Mouse (Mus musculus) induced T-regulatory cell, adult 2 months (primary cell): ENCODE data around the gene Klrb1c.
A peak's percentile ranks its signal among the peaks of the same experiment; 100 is the strongest.
"Not testable (repeated sequence)": the region's sequence is repeated elsewhere in the genome, so short reads cannot be mapped to it uniquely, and the experiment has no call there.

ENCODE experiments used
- DNase-seq: peaks from one replicate; pipeline ENCODE4 v3.0.0-alpha.2; 2012; ENCODE audit warnings: low read depth

The Klrb1c gene

GRCm38 (mm10) chr6:128789115-128789514 is at the start of gene Klrb1c:
Gene Klrb1c, minus strand, starts transcription at chr6:128789215.
- DNase-seq = no peak

GRCm38 (mm10) chr6:128837454-128838341 is 48.7 kb upstream of the Klrb1c start:
- peak; percentile 57 for DNase-seq

GRCm38 (mm10) chr6:128836955-128837334 is 47.9 kb upstream of the Klrb1c start:
- DNase-seq = no peak

GRCm38 (mm10) chr6:128836191-128836954 is 47.4 kb upstream of the Klrb1c start:
- DNase-seq = peak; percentile 83

GRCm38 (mm10) chr6:128835571-128835970 is 46.6 kb upstream of the Klrb1c start:
- no peak for DNase-seq

- no peak for DNase-seq
Observed at GRCm38 (mm10) chr6:128833046-128833445, 44.0 kb upstream of the Klrb1c start.

- no peak for DNase-seq
Observed at GRCm38 (mm10) chr6:128829837-128830236, 40.8 kb upstream of the Klrb1c start.

- DNase-seq = no peak
Observed at GRCm38 (mm10) chr6:128826781-128827180, 37.8 kb upstream of the Klrb1c start.

GRCm38 (mm10) chr6:128826132-128826531 is 37.1 kb upstream of the Klrb1c start, which contains the start of the genes Gm44511 and Klrb1b:
Gene Gm44511, minus strand, starts transcription at chr6:128826315.
Gene Klrb1b, minus strand, starts transcription at chr6:128826331.
- DNase-seq = no peak

GRCm38 (mm10) chr6:128818083-128818802 is 29.2 kb upstream of the Klrb1c start:
- DNase-seq = no peak

GRCm38 (mm10) chr6:128808532-128808931 is 19.5 kb upstream of the Klrb1c start:
- DNase-seq = peak; percentile 86

GRCm38 (mm10) chr6:128807021-128807420 is 18.0 kb upstream of the Klrb1c start:
- peak; percentile 87 for DNase-seq

- peak; percentile 86 for DNase-seq
Observed at GRCm38 (mm10) chr6:128804823-128805640, 16.0 kb upstream of the Klrb1c start.

- peak; percentile 99 for DNase-seq
Observed at GRCm38 (mm10) chr6:128802999-128803857, 14.2 kb upstream of the Klrb1c start.

- no peak for DNase-seq
Observed at GRCm38 (mm10) chr6:128802557-128802956, 13.5 kb upstream of the Klrb1c start.

GRCm38 (mm10) chr6:128800696-128801095 is 11.7 kb upstream of the Klrb1c start:
- not testable (repeated sequence) for DNase-seq

- peak; percentile 70 for DNase-seq
Observed at GRCm38 (mm10) chr6:128799896-128800270, 10.9 kb upstream of the Klrb1c start.

GRCm38 (mm10) chr6:128799144-128799895 is 10.3 kb upstream of the Klrb1c start:
- DNase-seq = peak; percentile 95

- peak; percentile 90 for DNase-seq
Observed at GRCm38 (mm10) chr6:128798772-128799143, 9.7 kb upstream of the Klrb1c start.
